Mouse (Mus musculus) heart, adult 18-20 months (tissue): Measurements from ENCODE around the gene Gm21958. TPM values are rescaled to one million over a fixed set of nuclear protein-coding genes. Genes with fewer than 3 reads are reported as not detected.

Experiments used
- DNase-seq, 2 experiments: peaks; one replicate each; pipeline ENCODE4 v3.0.0; 2021 to 2022; ENCODE audit warnings: mixed read lengths in 1 of 2
- long read RNA-seq, 2 experiments: library from polyadenylated mRNA; stranded (forward); transcript quantifications; one replicate each; pipeline ENCODE4 v2.0.0; 2021
- total RNA-seq, 2 experiments: library from RNA; stranded (reverse); gene quantifications; 2 replicates each; pipeline ENCODE4 v1.2.3; 2021

Gene Gm21958
- not detected for total RNA-seq
- long read RNA-seq, experiment 1 = 0 reads
- long read RNA-seq, experiment 2 = 0 reads

- DNase-seq = no peak
These were observed at the start of gene Gm21958 for GRCm38 (mm10) chr3:54714253-54714652. Gene Gm21958 (minus strand): TSS chr3:54714353.

- no peak for DNase-seq
These were observed 47.1 kb upstream of the Gm21958 start for GRCm38 (mm10) chr3:54761258-54761657.

- DNase-seq = no peak
These were observed 46.4 kb upstream of the Gm21958 start for GRCm38 (mm10) chr3:54760321-54761115.

DNA sequence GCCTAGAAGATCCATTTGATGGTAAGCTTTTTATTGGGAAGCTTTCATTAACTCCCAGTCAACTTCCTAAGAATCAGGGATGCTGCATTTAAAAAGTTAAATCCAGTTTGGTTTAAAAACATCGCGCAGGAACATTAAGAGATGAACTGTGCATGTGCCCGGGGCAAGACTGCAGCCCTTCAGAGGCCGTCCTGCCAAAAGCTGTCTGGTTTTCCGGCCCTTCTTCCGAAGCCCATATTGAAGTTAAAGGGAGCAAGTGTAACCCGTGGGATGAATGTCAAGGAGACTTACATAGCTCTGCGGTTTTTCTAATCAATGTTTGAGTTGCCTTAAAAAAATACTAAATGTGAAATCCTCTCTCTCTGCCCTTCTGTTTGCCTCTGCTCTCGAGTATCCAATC, 45.1 kb upstream of the Gm21958 start:
- no peak for DNase-seq

GRCm38 (mm10) chr3:54757446-54757845, 43.3 kb upstream of the Gm21958 start:
- DNase-seq = no peak

- DNase-seq = peak; percentile 19 to 33
These were observed 41.9 kb upstream of the Gm21958 start for GRCm38 (mm10) chr3:54756058-54756457.

- peak; percentile 57 to 70 for DNase-seq
These were observed 41.2 kb upstream of the Gm21958 start, which contains the start of gene Smad9 for GRCm38 (mm10) chr3:54755145-54756041. Gene Smad9 (plus strand): TSS chr3:54755582.

DNA sequence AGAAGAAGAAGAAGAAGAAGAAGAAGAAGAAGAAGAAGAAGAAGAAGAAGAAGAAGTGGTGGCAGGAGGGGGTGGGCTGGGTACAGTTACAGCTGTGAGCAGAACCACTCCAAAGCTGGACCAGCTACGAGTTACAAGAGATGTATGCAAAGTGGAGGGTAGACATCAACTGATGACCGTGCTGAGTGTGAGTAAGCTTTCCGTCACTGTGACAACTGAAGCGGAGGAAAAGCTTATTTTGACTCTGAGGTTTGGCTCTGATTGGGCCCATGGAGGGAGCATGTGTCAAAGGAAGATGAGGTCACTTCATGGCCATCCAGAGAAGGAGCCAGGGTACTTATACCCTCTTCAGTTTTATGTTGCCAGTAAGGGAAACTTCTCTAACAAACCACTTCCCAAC, 39.3 kb upstream of the Gm21958 start:
- no peak for DNase-seq

DNA sequence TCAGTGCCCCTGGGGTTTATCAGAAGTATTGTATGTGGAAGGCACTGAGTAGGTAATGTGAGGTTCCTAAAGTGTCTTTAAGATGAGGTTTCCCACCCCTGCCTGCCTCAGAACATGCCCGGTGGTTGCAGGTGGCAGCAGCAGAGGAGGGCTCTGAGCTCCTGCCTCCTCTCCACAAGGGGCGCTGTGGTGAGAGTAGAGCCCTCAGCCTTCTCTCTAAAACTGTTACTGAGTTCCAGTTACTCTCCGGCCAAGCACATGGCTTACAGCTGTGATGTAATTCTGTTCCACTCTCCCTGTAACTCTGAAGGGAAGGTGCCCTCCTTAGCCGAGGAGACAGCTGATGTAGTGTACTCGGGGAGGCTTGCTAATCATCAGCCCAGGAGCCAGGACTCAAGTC, 31.6 kb upstream of the Gm21958 start:
- DNase-seq = no peak

- DNase-seq = no peak
These were observed 27.8 kb upstream of the Gm21958 start for GRCm38 (mm10) chr3:54741965-54742364.

DNA sequence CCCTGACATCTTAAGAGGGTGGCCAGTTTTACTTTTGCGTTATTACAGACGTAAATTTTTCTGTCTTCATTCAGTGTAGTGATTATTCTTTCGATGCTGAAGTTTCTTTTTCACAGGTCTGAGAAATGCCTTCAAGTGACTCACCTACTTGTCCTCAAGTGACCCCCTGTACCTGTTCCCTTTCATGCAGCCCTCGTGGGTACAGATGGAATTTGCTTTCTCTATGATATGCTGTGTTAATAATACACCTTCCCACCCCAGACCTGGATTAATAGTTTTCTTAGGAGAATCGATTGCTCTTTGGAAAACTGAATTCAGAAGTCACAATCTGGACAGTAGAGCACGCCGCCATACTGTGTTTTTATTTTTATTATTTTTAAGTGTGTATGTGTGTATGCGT, 23.2 kb upstream of the Gm21958 start:
- DNase-seq = no peak

DNA sequence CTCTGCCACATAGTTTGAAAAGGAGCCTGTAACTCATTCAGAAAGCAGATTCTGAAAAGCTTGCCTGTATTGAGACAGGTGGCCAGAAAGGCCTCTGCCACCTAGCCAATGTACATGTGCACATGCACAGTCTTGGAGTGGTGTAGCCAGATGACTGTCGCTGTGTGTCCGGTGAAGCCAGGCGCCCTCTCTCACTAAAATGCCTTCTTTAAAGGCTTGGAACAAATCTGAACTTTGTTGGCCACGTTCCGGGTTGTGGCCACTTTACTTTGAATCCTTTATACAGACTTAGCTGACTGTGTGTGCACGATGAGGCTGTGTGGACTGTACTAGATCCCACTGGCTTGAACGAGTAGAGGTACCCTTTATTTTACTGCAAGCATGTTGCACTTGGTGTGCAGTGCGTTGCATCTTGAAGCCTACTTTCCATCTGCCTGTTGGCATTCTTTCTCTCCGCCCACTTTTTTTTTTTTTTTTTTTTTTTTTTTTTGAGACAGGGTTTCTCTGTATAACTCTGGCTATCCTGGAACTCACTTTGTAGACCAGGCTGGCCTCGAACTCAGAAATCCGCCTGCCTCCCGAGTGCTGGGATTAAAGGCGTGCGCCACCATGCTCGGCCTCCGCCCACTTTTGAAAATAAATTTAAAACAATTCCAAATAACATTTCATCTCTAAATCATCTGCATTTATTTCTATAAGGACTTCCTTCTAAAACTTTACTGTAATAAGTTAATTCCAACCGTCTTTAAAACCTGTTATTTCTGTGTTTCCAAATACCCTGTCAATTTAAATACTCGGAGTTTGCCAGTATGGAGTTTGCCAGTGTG, 22.2 kb upstream of the Gm21958 start:
- peak; percentile 8 to 22 for DNase-seq

DNA sequence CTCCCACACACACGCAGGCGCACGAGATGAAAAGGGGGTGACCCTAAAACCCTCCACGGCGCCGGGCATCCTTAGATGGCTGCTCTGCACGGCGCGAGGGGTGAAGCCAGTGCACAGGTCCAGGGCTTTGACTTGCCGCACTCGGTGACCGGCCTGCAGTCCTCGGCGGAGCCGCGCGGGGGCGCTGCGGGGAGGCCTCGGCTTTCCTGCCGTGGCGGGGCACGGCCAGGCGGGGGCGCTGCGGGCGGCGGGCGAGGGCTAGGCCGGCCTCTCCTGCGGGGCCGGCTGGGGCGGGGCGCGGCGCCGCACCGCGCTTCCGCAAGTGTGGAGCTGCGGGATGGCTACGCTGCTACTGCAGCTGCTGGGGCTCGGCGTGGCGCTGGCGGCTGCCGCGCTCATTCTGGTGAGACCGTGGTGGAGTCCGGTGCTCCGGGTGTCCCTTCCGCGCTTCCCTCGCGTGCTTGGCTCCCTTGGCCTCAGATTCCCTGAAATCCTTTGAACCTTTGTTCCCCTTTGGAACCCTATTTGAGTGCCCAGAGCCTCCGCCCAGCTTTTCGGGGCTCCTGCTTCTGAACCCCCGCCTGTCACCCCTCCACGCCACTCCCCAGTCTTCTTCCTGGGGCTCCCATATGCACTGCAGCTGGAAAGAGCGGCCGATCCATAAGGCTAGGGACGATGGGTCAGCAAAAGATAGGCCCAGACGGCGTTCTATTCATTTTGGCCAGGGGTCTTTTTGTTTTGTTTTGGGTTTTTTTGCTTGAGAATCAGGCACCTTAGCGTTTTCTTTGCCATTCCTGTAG, 21.3 kb upstream of the Gm21958 start, which contains the start of the genes Exosc8 and Alg5:
TSS of gene Exosc8 (minus strand) at position 147 of the 800 bp plus-strand sequence.
TSS of gene Alg5 (plus strand) at position 293 of the 800 bp plus-strand sequence.
- DNase-seq = peak; percentile 88 to 97

- DNase-seq = peak; percentile 92 to 93
These were observed 20.5 kb upstream of the Gm21958 start for GRCm38 (mm10) chr3:54734411-54735246.

DNA sequence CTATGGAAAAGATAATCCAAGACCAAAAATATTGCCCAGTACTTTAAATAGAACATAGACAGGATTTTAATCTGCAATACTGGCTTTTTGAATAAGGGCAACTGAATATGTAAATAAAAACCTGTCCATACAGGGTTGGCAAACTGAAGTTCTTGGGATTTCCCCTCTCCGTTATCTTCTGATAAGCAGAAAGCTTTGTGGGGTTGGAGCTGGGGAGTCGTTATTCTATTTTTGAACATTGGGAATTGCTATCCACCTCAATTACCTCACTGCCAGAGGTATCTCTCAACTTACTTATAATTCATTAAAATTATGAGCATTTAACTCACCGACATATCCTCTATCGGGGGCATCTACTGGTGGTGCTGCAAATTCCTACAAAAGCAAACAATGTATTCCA, 18.2 kb upstream of the Gm21958 start:
- no peak for DNase-seq

DNA sequence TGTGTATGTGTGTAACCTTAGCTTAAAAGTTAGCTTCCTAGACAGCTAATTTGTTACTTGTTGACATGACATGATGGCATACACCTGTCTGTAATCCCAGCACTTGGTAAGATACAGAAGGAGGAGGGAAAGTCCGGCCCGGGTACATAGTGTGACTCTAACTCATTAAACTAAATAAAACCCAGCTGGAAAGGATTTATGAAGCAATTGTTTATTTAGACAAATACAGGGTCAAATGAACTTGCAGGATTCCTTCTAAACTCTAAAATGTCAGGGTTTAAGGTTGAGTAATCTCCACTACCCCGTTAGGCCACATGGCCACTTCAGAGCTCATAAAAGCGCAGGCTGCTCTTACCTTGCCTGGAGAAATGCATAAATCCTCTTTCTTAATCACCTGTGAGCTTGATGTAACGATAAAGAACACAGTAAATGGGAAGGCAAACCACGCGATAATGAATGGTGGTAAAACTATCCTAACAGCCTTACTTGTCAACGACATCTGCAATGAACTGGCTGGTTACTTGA, 17.5 kb upstream of the Gm21958 start:
- DNase-seq = no peak

GRCm38 (mm10) chr3:54728100-54728499, 13.9 kb upstream of the Gm21958 start:
- DNase-seq = no peak

DNA sequence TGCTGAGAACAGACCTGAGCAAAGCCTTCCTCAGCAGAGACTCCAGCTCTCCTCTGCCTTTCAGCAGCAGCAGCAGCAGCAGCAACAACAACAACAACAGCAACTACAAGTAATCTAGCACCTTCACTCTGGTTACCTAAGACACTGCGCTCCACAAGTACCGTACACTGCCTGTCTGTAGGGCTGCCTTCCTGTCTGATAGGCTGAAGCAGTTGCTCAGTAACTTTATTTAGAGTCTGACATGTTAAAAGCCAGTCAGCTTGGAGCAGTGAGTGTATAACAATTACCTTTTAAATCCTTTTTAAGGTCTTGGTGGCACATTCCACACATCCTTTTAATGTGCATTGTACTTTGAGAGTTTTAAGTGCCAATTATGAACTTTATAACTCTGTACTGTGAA, 13.4 kb upstream of the Gm21958 start:
- DNase-seq = no peak

GRCm38 (mm10) chr3:54725344-54725743, 11.2 kb upstream of the Gm21958 start:
- DNase-seq = no peak
